26 mouse cellular contexts compared by ENCODE assay signal in the genomic region with DNA sequence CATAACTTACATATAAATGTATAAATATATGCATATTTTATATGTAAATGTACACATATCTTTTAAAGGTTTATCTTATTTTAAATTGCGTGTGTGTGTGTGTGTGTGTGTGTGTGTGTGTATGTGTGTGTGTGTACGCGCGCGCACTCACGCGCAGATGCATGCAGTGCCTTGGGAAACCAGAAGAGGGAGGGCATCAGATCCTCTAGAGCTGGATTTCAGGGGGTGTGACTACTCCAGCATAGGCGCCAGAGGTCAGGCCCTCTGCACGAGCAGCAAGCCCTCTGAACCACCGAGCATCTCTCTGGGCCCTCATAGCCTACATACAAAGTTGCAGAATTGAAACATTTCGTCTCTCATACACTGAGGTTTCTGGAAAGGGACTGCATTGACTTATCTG.
DNase-seq lines count a peak whose midpoint lies in the region; ATAC-seq and TF ChIP-seq lines count a peak whose summit lies in the region.
"Had no signal": no experiment of that assay in that cellular context is flagged by ENCODE, and none has a peak within 500 bp of the region (broad histone marks: within the 10 kb centered on the region; RNA-seq: fewer than 3 reads in every experiment).

No protein-coding gene starts in this region.

- no peak overlapping the region for H3K9ac ChIP-seq in liver, embryonic 14.5 days (replicated peaks)
- H3K9ac ChIP-seq in liver, postnatal 0 days (replicated peaks), result no peak overlapping the region
- H3K9ac ChIP-seq in intestine, embryonic 16.5 days (ENCODE audit: low read depth, low read length), result no peak overlapping the region
- H3K9ac ChIP-seq: embryonic facial prominence, embryonic 13.5 days; forebrain, embryonic 13.5 days; hindbrain, embryonic 13.5 days had no signal

- H3K36me3 ChIP-seq in liver, embryonic 14.5 days (replicated peaks; ENCODE audit: control insufficient read depth, insufficient read depth, low read depth), result no peaks in the 10 kb centered on the region
- H3K36me3 ChIP-seq in liver, postnatal 0 days (replicated peaks; ENCODE audit: insufficient read depth, low read length), result no peaks in the 10 kb centered on the region
- no peaks in the 10 kb centered on the region for H3K36me3 ChIP-seq in intestine, embryonic 16.5 days (ENCODE audit: control insufficient read depth, insufficient read depth, low read length)
- H3K36me3 ChIP-seq: embryonic facial prominence, embryonic 10.5 days; embryonic facial prominence, embryonic 13.5 days; hindbrain, embryonic 13.5 days had no signal

- WGBS in liver, embryonic 14.5 days (ENCODE audit: insufficient replicate concordance), result 77% methylated on average over 11 of the region's 11 CpGs
- WGBS in liver, postnatal 0 days (ENCODE audit: insufficient replicate concordance), result 89% methylated on average over 11 of the region's 11 CpGs
- 90% methylated on average over 11 of the region's 11 CpGs for WGBS in intestine, embryonic 16.5 days

- no peak overlapping the region for H3K4me2 ChIP-seq in liver, embryonic 14.5 days (ENCODE audit: low read depth)
- no peak overlapping the region for H3K4me2 ChIP-seq in liver, postnatal 0 days (ENCODE audit: low read depth, low read length)
- H3K4me2 ChIP-seq in intestine, embryonic 16.5 days (ENCODE audit: low read depth, low read length), result no peak overlapping the region
- H3K4me2 ChIP-seq: embryonic facial prominence, embryonic 13.5 days; forebrain, embryonic 13.5 days; heart, embryonic 11.5 days; hindbrain, embryonic 13.5 days had no signal

- DNase-seq in liver, embryonic 14.5 days (ENCODE audit: low read depth in 3 of 3, low spot score in 3 of 3), result no peak
- no peak for DNase-seq in liver, postnatal 0 days
- DNase-seq in ES-CJ7 (ENCODE audit: low read depth, low spot score) (peak; percentile 32), ZHBTc4 (ENCODE audit: low read depth, low spot score) (peak; percentile 68)
- DNase-seq: adrenal gland, postnatal 10 days; adrenal gland, postnatal 36 days; cerebellum, adult 11-12 months; cerebellum, adult 8-10 months; cerebellum, postnatal 10 days; cerebellum, postnatal 36 days; embryo, embryonic 11 days; gastrocnemius, adult 2 months; gastrocnemius, postnatal 14 days; heart, adult 11 months had no signal

- no peaks in the 10 kb centered on the region for H3K27me3 ChIP-seq in liver, embryonic 14.5 days (ENCODE audit: control insufficient read depth, insufficient read depth, low read length)
- H3K27me3 ChIP-seq in liver, postnatal 0 days (ENCODE audit: insufficient read depth, low read length), result no peaks in the 10 kb centered on the region
- no peaks in the 10 kb centered on the region for H3K27me3 ChIP-seq in intestine, embryonic 16.5 days (replicated peaks; ENCODE audit: control insufficient read depth, insufficient read depth, low read length)
- H3K27me3 ChIP-seq: forebrain, embryonic 13.5 days; hindbrain, embryonic 13.5 days had no signal

- no peaks in the 10 kb centered on the region for H3K4me1 ChIP-seq in liver, embryonic 14.5 days (replicated peaks; ENCODE audit: control insufficient read depth in 2 of 2, insufficient read depth in 2 of 2, low read length in 1 of 2)
- no peaks in the 10 kb centered on the region for H3K4me1 ChIP-seq in liver, postnatal 0 days (ENCODE audit: insufficient read depth)
- no peaks in the 10 kb centered on the region for H3K4me1 ChIP-seq in intestine, embryonic 16.5 days (ENCODE audit: control insufficient read depth, insufficient read depth, low read length)
- H3K4me1 ChIP-seq: forebrain, embryonic 13.5 days had no signal

- peak; percentile 20; the same call in 1 of the 2 replicates for TF ChIP-seq CTCF in liver, embryonic 14.5 days (IDR thresholded peaks at IDR 0.05; ENCODE audit: low read depth)
- no peak for TF ChIP-seq CTCF in liver, postnatal 0 days (IDR thresholded peaks at IDR 0.05; ENCODE audit: low read depth)

- TF ChIP-seq EP300 in liver, embryonic 14.5 days (IDR thresholded peaks at IDR 0.05; ENCODE audit: low read depth), result no peak
- no peak for TF ChIP-seq EP300 in liver, postnatal 0 days (IDR thresholded peaks at IDR 0.05; ENCODE audit: low read depth)

- no peaks in the 10 kb centered on the region for H3K9me3 ChIP-seq in liver, embryonic 14.5 days (ENCODE audit: control insufficient read depth, low read length)
- H3K9me3 ChIP-seq in liver, postnatal 0 days (ENCODE audit: low read length), result no peaks in the 10 kb centered on the region
- H3K9me3 ChIP-seq in intestine, embryonic 16.5 days (ENCODE audit: control insufficient read depth, low read length), result no peaks in the 10 kb centered on the region
- H3K9me3 ChIP-seq: embryonic facial prominence, embryonic 10.5 days; embryonic facial prominence, embryonic 13.5 days; forebrain, embryonic 13.5 days; hindbrain, embryonic 13.5 days had no signal

- no peak for ATAC-seq in liver, embryonic 14.5 days (ENCODE audit: insufficient read depth)
- no peak for ATAC-seq in liver, postnatal 0 days
- no peak for ATAC-seq in intestine, embryonic 16.5 days
- no peak for ATAC-seq in megakaryocyte, adult 5-6 weeks (ENCODE audit: poor library complexity, severe bottlenecking)
- ATAC-seq: forebrain, embryonic 13.5 days; forebrain, embryonic 16.5 days; hindbrain, embryonic 16.5 days; inflammation-experienced regulatory T-cells, adult 6 months; intestine, postnatal 0 days had no signal

- H3K4me3 ChIP-seq in liver, embryonic 14.5 days (ENCODE audit: insufficient read depth in 1 of 2, low read depth in 2 of 2, low read length in 2 of 2), result no peak overlapping the region
- H3K4me3 ChIP-seq in liver, postnatal 0 days (ENCODE audit: low read depth, low read length), result no peak overlapping the region
- H3K4me3 ChIP-seq in intestine, embryonic 16.5 days (ENCODE audit: low read length), result no peak overlapping the region
- H3K4me3 ChIP-seq: embryonic facial prominence, embryonic 10.5 days; embryonic facial prominence, embryonic 13.5 days; erythroblast, embryonic 14.5 days; forebrain, embryonic 13.5 days; gastrocnemius, adult 2 months; hindbrain, embryonic 13.5 days had no signal

- no peak overlapping the region for H3K27ac ChIP-seq in liver, embryonic 14.5 days
- H3K27ac ChIP-seq in liver, postnatal 0 days (ENCODE audit: low read depth), result no peak overlapping the region
- no peak overlapping the region for H3K27ac ChIP-seq in intestine, embryonic 16.5 days (ENCODE audit: low read length)
- H3K27ac ChIP-seq: embryonic facial prominence, embryonic 10.5 days; embryonic facial prominence, embryonic 13.5 days; forebrain, embryonic 13.5 days; gastrocnemius, adult 2 months; hindbrain, embryonic 13.5 days had no signal

Comparison
In these comparisons a context has a peak if more than half of its experiments do, and no peak if none do; other contexts are left out.
1. DNase-seq: peak in ES-CJ7 (single experiment) and ZHBTc4 (single experiment); none in liver, embryonic 14.5 days (0 of 3) and liver, postnatal 0 days (single experiment).